Mouse (Mus musculus) cerebellum, postnatal 14 days (tissue): ENCODE results near the gene Enox1.

ENCODE experiments used
- DNase-seq, 2 experiments: peaks; one replicate each; pipeline ENCODE4 v3.0.0; 2021; ENCODE audit warnings: mixed read lengths in 2 of 2

Gene Enox1

GRCm38 (mm10) chr14:77275607-77276006 lies 119.0 kb downstream of the Enox1 start:
- no peak for DNase-seq

GRCm38 (mm10) chr14:77279143-77279542 lies 122.6 kb downstream of the Enox1 start:
- DNase-seq = no peak

- no peak for DNase-seq
Measured at GRCm38 (mm10) chr14:77280454-77280853, 123.9 kb downstream of the Enox1 start.

GRCm38 (mm10) chr14:77280893-77281292 lies 124.3 kb downstream of the Enox1 start:
- DNase-seq = no peak

GRCm38 (mm10) chr14:77283939-77284338 lies 127.4 kb downstream of the Enox1 start:
- no peak for DNase-seq

- DNase-seq = no peak
Measured at GRCm38 (mm10) chr14:77285453-77285852, 128.9 kb downstream of the Enox1 start.

- no peak for DNase-seq
Measured at GRCm38 (mm10) chr14:77291756-77292155, 135.2 kb downstream of the Enox1 start.

- DNase-seq = peak; percentile 38 to 48
Measured at GRCm38 (mm10) chr14:77297039-77297438, 140.5 kb downstream of the Enox1 start.

GRCm38 (mm10) chr14:77298327-77298726 lies 141.8 kb downstream of the Enox1 start:
- DNase-seq = no peak

- DNase-seq = peak; percentile 82 to 84
Measured at GRCm38 (mm10) chr14:77309571-77309970, 153.0 kb downstream of the Enox1 start.

- DNase-seq = no peak
Measured at GRCm38 (mm10) chr14:77311456-77311855, 154.9 kb downstream of the Enox1 start.

- DNase-seq = no peak
Measured at GRCm38 (mm10) chr14:77319396-77319795, 162.8 kb downstream of the Enox1 start.

- DNase-seq = no peak
Measured at GRCm38 (mm10) chr14:77324348-77324747, 167.8 kb downstream of the Enox1 start.

GRCm38 (mm10) chr14:77327693-77328092 lies 171.1 kb downstream of the Enox1 start:
- no peak for DNase-seq

GRCm38 (mm10) chr14:77329791-77330190 lies 173.2 kb downstream of the Enox1 start:
- DNase-seq = no peak

GRCm38 (mm10) chr14:77343662-77344340 lies 187.2 kb downstream of the Enox1 start:
- no peak for DNase-seq

- no peak for DNase-seq
Measured at GRCm38 (mm10) chr14:77346296-77346695, 189.7 kb downstream of the Enox1 start.

- DNase-seq = no peak
Measured at GRCm38 (mm10) chr14:77351803-77352352, 195.3 kb downstream of the Enox1 start.

GRCm38 (mm10) chr14:77362662-77363061 lies 206.1 kb downstream of the Enox1 start:
- DNase-seq = no peak

- no peak for DNase-seq
Measured at GRCm38 (mm10) chr14:77368411-77368810, 211.8 kb downstream of the Enox1 start.

GRCm38 (mm10) chr14:77369070-77369469 lies 212.5 kb downstream of the Enox1 start:
- DNase-seq = no peak

- peak in 1 of 2 experiments; percentile 24 for DNase-seq
Measured at GRCm38 (mm10) chr14:77370521-77370920, 214.0 kb downstream of the Enox1 start.

GRCm38 (mm10) chr14:77371977-77372376 lies 215.4 kb downstream of the Enox1 start:
- no peak for DNase-seq

- DNase-seq = peak in 1 of 2 experiments; percentile 35
Measured at GRCm38 (mm10) chr14:77373119-77373518, 216.6 kb downstream of the Enox1 start.

- DNase-seq = no peak
Measured at GRCm38 (mm10) chr14:77375054-77375453, 218.5 kb downstream of the Enox1 start.
